Mouse (Mus musculus): ENCODE results near the gene Nynrin. TPM values are rescaled to one million over a fixed set of nuclear protein-coding genes. Genes with fewer than 3 reads are reported as not detected.
A peak's percentile ranks its signal among the peaks of the same experiment; 100 is the strongest.

Gene Nynrin
- polyA plus RNA-seq (2012; rRNA removed): 3.8 and 4.3 TPM in 2 replicates

GRCm38 (mm10) chr14:55853621-55854285 lies at the start of gene Nynrin:
Nynrin (plus strand) TSS chr14:55854010.
- DNase-seq (ENCODE audit: extremely low spot score in 1 of 2, low spot score in 1 of 2): peak in 1 of 2 experiments; percentile 34

- DNase-seq (ENCODE audit: extremely low spot score in 1 of 2, low spot score in 1 of 2): peak; percentile 40 to 62
These were observed 38.9 kb upstream of the Nynrin start for GRCm38 (mm10) chr14:55814885-55815284.

GRCm38 (mm10) chr14:55815310-55815751 lies 38.5 kb upstream of the Nynrin start:
- DNase-seq (ENCODE audit: extremely low spot score in 1 of 2, low spot score in 1 of 2): no peak

GRCm38 (mm10) chr14:55819845-55820405 lies 33.9 kb upstream of the Nynrin start:
- no peak for DNase-seq (ENCODE audit: extremely low spot score in 1 of 2, low spot score in 1 of 2)

- DNase-seq (ENCODE audit: extremely low spot score in 1 of 2, low spot score in 1 of 2): no peak
These were observed 33.2 kb upstream of the Nynrin start for GRCm38 (mm10) chr14:55820576-55820975.

- DNase-seq (ENCODE audit: extremely low spot score in 1 of 2, low spot score in 1 of 2): peak; percentile 34 to 73
These were observed 31.3 kb upstream of the Nynrin start for GRCm38 (mm10) chr14:55822435-55822990.

- no peak for DNase-seq (ENCODE audit: extremely low spot score in 1 of 2, low spot score in 1 of 2)
These were observed 30.6 kb upstream of the Nynrin start, which contains the start of gene Nfatc4 for GRCm38 (mm10) chr14:55822991-55823762. Nfatc4 (plus strand) TSS chr14:55823144.

GRCm38 (mm10) chr14:55824001-55824480 lies 29.8 kb upstream of the Nynrin start:
- DNase-seq (ENCODE audit: extremely low spot score in 1 of 2, low spot score in 1 of 2): no peak

GRCm38 (mm10) chr14:55824481-55825215 lies 29.2 kb upstream of the Nynrin start:
- DNase-seq (ENCODE audit: extremely low spot score in 1 of 2, low spot score in 1 of 2): no peak

GRCm38 (mm10) chr14:55825216-55826051 lies 28.4 kb upstream of the Nynrin start:
- DNase-seq (ENCODE audit: extremely low spot score in 1 of 2, low spot score in 1 of 2): no peak

- no peak for DNase-seq (ENCODE audit: extremely low spot score in 1 of 2, low spot score in 1 of 2)
These were observed 27.7 kb upstream of the Nynrin start for GRCm38 (mm10) chr14:55826142-55826541.

- DNase-seq (ENCODE audit: extremely low spot score in 1 of 2, low spot score in 1 of 2): no peak
These were observed 27.1 kb upstream of the Nynrin start for GRCm38 (mm10) chr14:55826551-55827340.

GRCm38 (mm10) chr14:55828716-55829263 lies 25.0 kb upstream of the Nynrin start:
- no peak for DNase-seq (ENCODE audit: extremely low spot score in 1 of 2, low spot score in 1 of 2)

GRCm38 (mm10) chr14:55829854-55830253 lies 24.0 kb upstream of the Nynrin start:
- no peak for DNase-seq (ENCODE audit: extremely low spot score in 1 of 2, low spot score in 1 of 2)

GRCm38 (mm10) chr14:55830331-55830730 lies 23.5 kb upstream of the Nynrin start:
- DNase-seq (ENCODE audit: extremely low spot score in 1 of 2, low spot score in 1 of 2): no peak

GRCm38 (mm10) chr14:55833126-55833525 lies 20.7 kb upstream of the Nynrin start:
- DNase-seq (ENCODE audit: extremely low spot score in 1 of 2, low spot score in 1 of 2): no peak

GRCm38 (mm10) chr14:55834808-55835533 lies 18.8 kb upstream of the Nynrin start:
- DNase-seq (ENCODE audit: extremely low spot score in 1 of 2, low spot score in 1 of 2): no peak

GRCm38 (mm10) chr14:55838312-55838711 lies 15.5 kb upstream of the Nynrin start:
- DNase-seq (ENCODE audit: extremely low spot score in 1 of 2, low spot score in 1 of 2): no peak
